Mouse (Mus musculus) forebrain, embryonic 10.5 days (tissue): ENCODE results near the gene Mtr. TPM values are rescaled to one million over a fixed set of nuclear protein-coding genes. Genes with fewer than 3 reads are reported as not detected.

Experiments used
- DNase-seq: peaks from one replicate; pipeline ENCODE4 v3.0.0-alpha.2; 2017; ENCODE audit warnings: low spot score; ENCODE audit errors: extremely low spot score
- H3K27ac ChIP-seq: fragments of 300-500 bp; sonication (generic); 2 replicates; pipeline ENCODE4 v1.5.1; 2016; ENCODE audit warnings: mild to moderate bottlenecking
- H3K27me3 ChIP-seq: fragments of 300-500 bp; sonication (generic); 2 replicates; pipeline ENCODE4 v1.6.1; 2016; ENCODE audit warnings: mild to moderate bottlenecking; ENCODE audit not compliant: poor library complexity, severe bottlenecking
- H3K36me3 ChIP-seq: fragments of 300-500 bp; sonication (generic); replicated peaks from 2 replicates; pipeline ENCODE4 v1.6.1; 2016; ENCODE audit warnings: mild to moderate bottlenecking, moderate library complexity
- H3K4me1 ChIP-seq: fragments of 300-500 bp; sonication (generic); 2 replicates; pipeline ENCODE4 v1.6.1; 2016
- H3K4me3 ChIP-seq: fragments of 300-500 bp; sonication (generic); 2 replicates; pipeline ENCODE4 v1.5.1; 2016; ENCODE audit warnings: mild to moderate bottlenecking, moderate library complexity
- H3K9me3 ChIP-seq: fragments of 300-500 bp; sonication (generic); 2 replicates; pipeline ENCODE4 v1.6.1; 2016; ENCODE audit warnings: mild to moderate bottlenecking, moderate library complexity
- WGBS: fragments of 180-500 bp; shearing (Covaris S2); methylation state at CpG from one replicate; pipeline ENCODE4 v1.1.7; 2016; 5-methylcytosine and 5-hydroxymethylcytosine counted together
- polyA plus RNA-seq: library from polyadenylated mRNA; unstranded; fragments of >200 nt; fragmentation: Nextera tagmentation; extraction: Ambion mirVana; gene quantifications from 2 replicates; pipeline ENCODE4 v1.2.1, GENCODE M21; 2016

Mtr gene
- polyA plus RNA-seq, 1 experiment from 2014 or later = 20.5 TPM

GRCm38 (mm10) chr13:12227606-12228005, 30.3 kb downstream of the Mtr start:
- Histone ChIP-seq H3K27ac (no peak overlapping the region), H3K36me3 (peaks cover 99% of the 10 kb centered on the region), H3K4me1 (no peaks in the 10 kb centered on the region), H3K27me3 (no peaks in the 10 kb centered on the region), H3K4me3 (no peak overlapping the region), H3K9me3 (no peaks in the 10 kb centered on the region)
- 89% methylated on average over 5 of the region's 5 CpGs for WGBS
- DNase-seq = no peak

- Histone ChIP-seq H3K27me3 (no peaks in the 10 kb centered on the region), H3K36me3 (peaks cover 90% of the 10 kb centered on the region), H3K4me1 (no peaks in the 10 kb centered on the region), H3K4me3 (no peak overlapping the region), H3K27ac (no peak overlapping the region), H3K9me3 (no peaks in the 10 kb centered on the region)
- DNase-seq = no peak
- WGBS = 93% methylated on average over 14 of the region's 14 CpGs
Observed at GRCm38 (mm10) chr13:12218603-12219002, 39.3 kb downstream of the Mtr start.

DNA sequence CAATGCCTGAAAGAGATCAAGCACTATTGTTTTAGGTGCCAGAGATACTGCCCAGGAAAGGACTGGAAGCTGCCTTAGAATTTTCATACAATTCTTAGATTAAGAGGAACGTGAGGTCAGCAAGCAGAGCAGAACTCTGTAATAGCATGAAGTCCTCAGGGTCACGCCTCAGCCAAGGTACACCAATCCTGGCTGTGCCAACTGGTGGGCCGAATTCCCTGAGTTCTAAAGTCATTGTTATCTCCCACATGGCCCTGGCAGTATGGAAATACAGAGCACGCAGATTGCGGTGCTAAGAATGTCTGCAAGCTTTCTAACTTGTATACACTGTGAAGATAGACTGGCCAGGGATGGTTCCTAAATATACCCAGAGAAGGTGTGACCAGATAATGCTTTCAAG, 43.0 kb downstream of the Mtr start:
- DNase-seq = no peak
- Histone ChIP-seq H3K4me1 (no peaks in the 10 kb centered on the region), H3K27me3 (no peaks in the 10 kb centered on the region), H3K27ac (no peak overlapping the region), H3K4me3 (no peak overlapping the region), H3K36me3 (peaks cover 88% of the 10 kb centered on the region), H3K9me3 (no peaks in the 10 kb centered on the region)
- 91% methylated on average over 5 of the region's 5 CpGs for WGBS

GRCm38 (mm10) chr13:12211058-12211457, 46.9 kb downstream of the Mtr start:
- no peaks in the 10 kb centered on the region for H3K9me3 ChIP-seq
- H3K27ac ChIP-seq = no peak overlapping the region
- DNase-seq = no peak
- H3K4me1 ChIP-seq = no peaks in the 10 kb centered on the region
- H3K4me3 ChIP-seq = no peak overlapping the region
- H3K36me3 ChIP-seq = peaks cover 79% of the 10 kb centered on the region
- WGBS = 77% methylated on average over 2 of the region's 2 CpGs
- H3K27me3 ChIP-seq = no peaks in the 10 kb centered on the region

DNA sequence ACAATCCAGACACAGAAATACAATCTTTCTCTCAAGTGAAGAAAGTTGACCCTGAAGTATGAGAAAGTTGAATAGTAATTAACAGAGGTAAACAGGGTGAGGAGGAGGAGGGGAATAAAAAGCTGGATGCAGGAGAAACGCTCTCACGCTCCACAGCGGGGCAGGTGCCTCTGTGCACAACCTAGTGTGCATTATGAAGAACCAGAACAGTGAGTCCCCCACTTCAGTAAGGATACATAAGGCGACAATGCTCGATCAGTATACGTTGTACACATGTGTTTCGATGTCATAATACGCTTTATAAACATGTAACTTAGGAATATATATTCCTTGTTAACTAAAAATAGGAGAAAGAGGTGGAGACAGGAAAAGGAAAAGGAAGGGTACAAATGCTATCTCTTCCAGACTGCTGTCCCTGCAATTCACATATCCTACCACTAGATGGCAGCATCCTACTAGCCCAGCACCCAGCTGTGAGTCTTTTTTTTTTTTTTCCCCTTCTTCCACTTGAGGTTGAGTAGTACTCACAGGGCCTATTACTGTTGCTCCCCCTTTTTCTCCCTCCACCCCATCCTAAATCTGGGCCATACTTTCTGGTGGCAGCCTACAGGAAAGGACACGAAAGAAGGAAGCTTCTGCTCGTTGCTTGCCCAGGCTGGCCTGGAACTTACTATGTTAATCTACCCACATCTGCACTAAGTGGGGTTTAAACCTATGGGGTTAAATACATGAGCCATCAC, 47.7 kb downstream of the Mtr start:
- 77% methylated on average over 10 of the region's 10 CpGs for WGBS
- H3K4me3 ChIP-seq = no peak overlapping the region
- no peak overlapping the region for H3K27ac ChIP-seq
- no peaks in the 10 kb centered on the region for H3K27me3 ChIP-seq
- DNase-seq = peak; percentile 36
- H3K9me3 ChIP-seq = no peaks in the 10 kb centered on the region
- peaks cover 81% of the 10 kb centered on the region for H3K36me3 ChIP-seq
- no peaks in the 10 kb centered on the region for H3K4me1 ChIP-seq

GRCm38 (mm10) chr13:12200372-12200771, 57.5 kb downstream of the Mtr start:
- DNase-seq = no peak
- no peak overlapping the region for H3K4me3 ChIP-seq
- H3K36me3 ChIP-seq = peaks cover 78% of the 10 kb centered on the region
- 88% methylated on average over 5 of the region's 5 CpGs for WGBS
- no peaks in the 10 kb centered on the region for H3K4me1 ChIP-seq
- H3K27me3 ChIP-seq = no peaks in the 10 kb centered on the region
- no peak overlapping the region for H3K27ac ChIP-seq
- H3K9me3 ChIP-seq = no peaks in the 10 kb centered on the region

DNA sequence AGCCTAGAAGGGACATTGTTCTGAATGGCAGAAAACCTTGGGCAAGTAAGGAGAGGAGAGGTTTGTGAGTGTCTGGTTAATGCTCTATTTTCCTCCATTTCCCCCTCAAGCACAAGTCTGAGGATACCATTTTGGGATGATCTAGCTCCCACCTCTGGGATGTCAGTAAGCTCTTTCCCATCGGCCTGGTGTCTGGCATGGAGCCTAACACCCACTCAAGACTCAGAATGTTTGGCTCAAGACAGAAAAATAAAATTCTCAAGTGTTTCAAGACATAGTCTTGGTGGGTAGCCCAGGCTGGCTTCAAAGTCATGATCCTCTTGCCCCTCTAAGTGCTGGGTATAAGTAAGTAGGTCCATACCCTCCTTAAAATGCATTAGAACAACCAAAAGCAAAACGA, 59.4 kb downstream of the Mtr start:
- no peaks in the 10 kb centered on the region for H3K9me3 ChIP-seq
- no peak overlapping the region for H3K4me3 ChIP-seq
- no peaks in the 10 kb centered on the region for H3K4me1 ChIP-seq
- H3K27me3 ChIP-seq = no peaks in the 10 kb centered on the region
- WGBS = 96% methylated on average over 2 of the region's 2 CpGs
- DNase-seq = no peak
- H3K36me3 ChIP-seq = peaks cover 78% of the 10 kb centered on the region
- no peak overlapping the region for H3K27ac ChIP-seq

DNA sequence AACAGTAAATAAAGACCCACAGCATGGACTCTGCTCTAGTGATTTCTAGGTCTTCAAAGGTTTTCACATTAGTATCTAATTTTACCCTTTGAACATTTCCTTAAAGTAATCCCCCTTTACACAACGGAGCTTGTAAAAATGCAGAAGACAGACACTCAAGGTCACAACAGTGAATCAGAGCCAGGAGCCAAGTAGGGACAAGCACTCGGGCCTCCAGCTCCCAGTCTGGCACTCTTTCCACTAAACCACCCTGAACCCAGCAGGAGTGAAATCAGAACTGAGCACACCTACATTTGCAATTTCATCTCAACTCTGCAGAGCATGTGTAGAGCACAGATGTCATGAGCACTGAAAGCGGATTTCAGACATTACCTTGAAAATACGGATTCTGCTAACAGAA, 61.1 kb downstream of the Mtr start:
- no peak for DNase-seq
- WGBS = 96% methylated on average over 4 of the region's 4 CpGs
- Histone ChIP-seq H3K9me3 (no peaks in the 10 kb centered on the region), H3K4me3 (no peak overlapping the region), H3K27me3 (no peaks in the 10 kb centered on the region), H3K36me3 (peaks cover 89% of the 10 kb centered on the region), H3K27ac (no peak overlapping the region), H3K4me1 (no peaks in the 10 kb centered on the region)

DNA sequence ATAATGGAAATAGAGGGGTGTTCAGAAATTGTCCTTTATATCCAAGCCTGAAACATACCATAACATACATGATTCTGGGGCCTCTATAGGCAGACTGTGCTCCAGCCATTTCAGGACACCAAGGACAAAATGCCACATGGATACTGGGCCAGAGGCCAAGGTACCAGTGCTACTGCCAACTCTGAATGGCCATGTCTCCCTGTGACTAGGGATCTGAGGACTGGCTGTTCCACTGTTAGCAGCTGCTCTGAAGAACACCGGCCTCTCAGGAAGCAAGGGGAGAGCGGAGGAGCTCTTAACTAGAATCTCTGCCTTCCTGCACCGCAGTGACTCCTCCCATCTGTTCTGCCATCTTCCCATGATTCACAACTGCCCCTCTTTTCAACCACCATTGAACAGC, 61.9 kb downstream of the Mtr start:
- Histone ChIP-seq H3K9me3 (no peaks in the 10 kb centered on the region), H3K27me3 (no peaks in the 10 kb centered on the region), H3K27ac (no peak overlapping the region), H3K4me3 (no peak overlapping the region), H3K4me1 (no peaks in the 10 kb centered on the region), H3K36me3 (peaks cover 92% of the 10 kb centered on the region)
- no peak for DNase-seq
- WGBS = 98% methylated on average over 3 of the region's 3 CpGs

DNA sequence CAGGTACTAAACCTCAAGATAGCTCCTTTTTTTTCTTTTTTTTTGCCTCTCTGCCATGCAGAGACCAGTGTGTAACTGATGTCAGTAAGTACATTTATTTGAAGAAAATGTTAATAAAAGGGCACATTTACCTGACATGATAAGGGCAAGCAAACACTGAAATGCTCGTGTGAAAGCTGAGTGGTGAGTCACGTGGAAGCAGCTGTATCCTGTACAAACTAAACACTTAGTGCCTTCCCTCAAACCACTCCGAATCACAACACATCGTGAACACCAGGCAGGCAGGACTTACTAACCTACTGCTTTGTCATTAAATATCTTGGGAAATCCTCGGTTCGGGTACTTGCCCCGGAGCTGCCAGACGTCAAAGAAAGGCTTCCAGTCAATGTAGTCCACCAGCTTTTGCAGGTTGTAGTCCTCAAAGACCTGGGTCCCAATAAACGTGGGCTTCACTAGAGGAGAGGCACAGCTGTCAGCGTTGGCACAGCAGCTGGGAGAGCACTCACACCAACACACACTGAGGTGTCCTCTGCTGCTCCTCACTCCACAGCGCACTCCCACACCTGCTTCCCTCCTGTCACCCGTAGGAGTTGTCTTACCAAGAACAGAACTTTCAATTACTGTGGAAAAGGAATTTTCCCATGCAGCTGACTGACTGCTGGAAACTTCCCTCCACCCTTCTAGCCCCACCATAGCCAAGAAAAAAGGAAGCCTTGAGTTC, 62.8 kb downstream of the Mtr start:
- no peak overlapping the region for H3K4me3 ChIP-seq
- DNase-seq = no peak
- no peak overlapping the region for H3K27ac ChIP-seq
- peaks cover 93% of the 10 kb centered on the region for H3K36me3 ChIP-seq
- 91% methylated on average over 12 of the region's 12 CpGs for WGBS
- no peaks in the 10 kb centered on the region for H3K9me3 ChIP-seq
- H3K27me3 ChIP-seq = no peaks in the 10 kb centered on the region
- H3K4me1 ChIP-seq = no peaks in the 10 kb centered on the region

GRCm38 (mm10) chr13:12189219-12189618, 68.7 kb downstream of the Mtr start:
- peaks cover 86% of the 10 kb centered on the region for H3K36me3 ChIP-seq
- no peaks in the 10 kb centered on the region for H3K27me3 ChIP-seq
- WGBS = 95% methylated on average over 11 of the region's 11 CpGs
- H3K9me3 ChIP-seq = no peaks in the 10 kb centered on the region
- no peak overlapping the region for H3K27ac ChIP-seq
- H3K4me3 ChIP-seq = no peak overlapping the region
- peaks cover 12% of the 10 kb centered on the region for H3K4me1 ChIP-seq
- no peak for DNase-seq

DNA sequence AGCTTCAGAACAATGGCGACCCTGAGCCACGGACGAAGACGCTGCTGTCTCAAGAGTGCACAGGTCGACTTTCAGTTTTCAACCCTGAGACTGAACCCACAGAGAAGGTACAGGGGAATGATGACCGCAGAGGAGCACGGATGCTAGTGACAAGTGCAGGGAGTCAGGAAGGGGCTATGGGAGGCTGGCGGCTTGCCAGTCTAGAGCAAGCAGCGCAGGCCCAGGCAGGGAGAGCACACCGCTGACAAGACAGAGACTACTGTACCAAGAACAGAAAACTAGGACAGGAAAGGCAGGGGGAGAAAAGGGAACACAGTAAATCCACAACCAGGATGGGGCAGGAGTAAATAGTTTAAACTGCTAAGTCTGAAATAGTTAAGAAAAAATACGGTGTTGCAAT, 69.1 kb downstream of the Mtr start:
- no peaks in the 10 kb centered on the region for H3K27me3 ChIP-seq
- no peak for DNase-seq
- H3K4me3 ChIP-seq = no peak overlapping the region
- no peaks in the 10 kb centered on the region for H3K9me3 ChIP-seq
- H3K27ac ChIP-seq = no peak overlapping the region
- peaks cover 85% of the 10 kb centered on the region for H3K36me3 ChIP-seq
- 88% methylated on average over 11 of the region's 11 CpGs for WGBS
- H3K4me1 ChIP-seq = peaks cover 12% of the 10 kb centered on the region

DNA sequence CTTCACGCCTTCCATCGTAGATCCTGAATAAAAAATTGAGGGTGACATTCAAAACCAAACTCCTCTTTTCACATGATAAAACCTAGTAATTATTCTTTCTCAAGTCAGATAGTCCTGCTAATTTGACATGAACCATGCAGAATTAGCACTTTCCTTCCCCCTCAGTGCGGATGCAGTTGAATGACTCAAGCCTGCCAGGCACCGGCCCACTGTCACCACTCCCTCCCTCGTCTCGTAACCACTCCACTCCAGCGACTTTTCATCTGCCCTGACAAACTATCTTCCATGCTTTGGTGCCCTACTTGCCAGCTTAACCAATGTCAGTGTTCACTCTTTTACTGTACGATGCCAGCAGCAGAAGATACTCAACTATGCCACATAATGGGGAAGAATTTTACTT, 78.4 kb downstream of the Mtr start:
- Histone ChIP-seq H3K4me3 (no peak overlapping the region), H3K27ac (no peak overlapping the region), H3K9me3 (no peaks in the 10 kb centered on the region), H3K4me1 (peaks cover 13% of the 10 kb centered on the region), H3K36me3 (peaks cover 10% of the 10 kb centered on the region), H3K27me3 (no peaks in the 10 kb centered on the region)
- WGBS = 77% methylated on average over 8 of the region's 8 CpGs
- DNase-seq = no peak
